Mouse (Mus musculus) c-Kit-negative CD71-positive TER-119-positive erythroid progenitor cells, embryonic 14.5 days (primary cell): ENCODE measurements around the gene Spata25.
"Not testable (repeated sequence)": the region's sequence is repeated elsewhere in the genome, so short reads cannot be mapped to it uniquely, and the experiment has no call there.

Experiments
- DNase-seq: peaks from one replicate; pipeline ENCODE4 v3.0.0-alpha.2; 2013; ENCODE audit warnings: low read depth, low spot score

The Spata25 gene

DNA sequence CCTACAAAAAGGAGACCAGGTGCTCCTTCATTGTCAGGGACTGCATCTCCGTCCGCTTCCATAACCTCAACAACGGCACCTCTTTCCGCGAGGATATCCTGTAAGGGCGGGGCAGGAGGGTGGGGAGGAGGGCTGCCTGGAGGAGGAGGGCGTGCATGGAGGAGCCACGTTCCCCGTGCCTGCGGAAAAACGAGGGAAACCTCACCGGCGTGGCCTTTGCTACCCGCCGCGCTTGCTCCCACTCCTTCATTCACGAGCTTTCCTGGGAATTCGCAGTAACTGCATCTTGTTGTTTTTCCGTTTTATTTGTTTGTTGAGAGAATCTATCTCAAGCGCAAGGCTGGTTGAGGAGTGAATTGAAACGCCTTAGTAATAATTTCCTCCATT, 23.0 kb downstream of the Spata25 start:
- DNase-seq, result no peak

DNA sequence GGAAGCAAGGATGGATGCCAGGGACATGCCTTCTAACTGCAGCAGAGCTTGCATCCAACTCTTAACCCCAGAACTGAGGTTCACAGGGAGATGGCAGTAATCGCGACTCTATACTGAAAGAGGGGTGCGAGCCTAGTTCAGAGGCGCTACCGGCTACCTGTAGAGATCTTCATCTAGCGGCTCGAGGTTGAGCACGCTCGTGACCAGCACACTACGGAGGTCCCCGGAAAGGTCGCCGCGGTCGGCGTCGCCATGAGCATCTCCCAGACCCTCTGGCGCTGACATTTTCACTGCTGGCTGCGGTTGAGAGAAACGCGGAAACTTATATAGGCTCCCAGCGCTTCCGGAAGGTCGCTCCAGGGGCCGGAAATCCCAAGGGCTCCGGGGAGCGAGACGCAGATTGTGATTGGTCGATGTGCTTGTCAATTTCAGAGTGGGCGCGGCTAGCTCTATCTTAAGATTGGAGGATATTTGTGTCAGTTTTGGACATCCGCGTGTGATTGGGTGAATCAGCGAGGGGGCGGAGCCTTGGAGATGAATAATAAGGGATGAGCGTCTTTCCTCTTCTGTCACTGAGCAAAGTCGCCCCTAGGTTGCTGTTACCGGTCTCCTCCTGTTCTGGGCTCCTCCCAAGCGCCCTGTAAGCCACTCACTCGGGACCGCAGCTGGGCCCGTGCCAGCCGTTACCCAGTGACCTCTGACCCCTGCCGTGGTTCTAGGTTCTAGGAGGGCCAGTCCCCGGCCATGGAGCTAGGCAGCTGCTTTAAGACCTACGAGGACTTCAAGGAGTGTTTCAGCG, 23.6 kb downstream of the Spata25 start, which contains the start of the genes Acot8 and Zswim3:
Gene Acot8, minus strand, starts transcription at position 350 of the 799 bp plus-strand sequence.
Gene Zswim3, plus strand, starts transcription at position 566 of the 799 bp plus-strand sequence.
- peak; percentile 100 for DNase-seq

DNA sequence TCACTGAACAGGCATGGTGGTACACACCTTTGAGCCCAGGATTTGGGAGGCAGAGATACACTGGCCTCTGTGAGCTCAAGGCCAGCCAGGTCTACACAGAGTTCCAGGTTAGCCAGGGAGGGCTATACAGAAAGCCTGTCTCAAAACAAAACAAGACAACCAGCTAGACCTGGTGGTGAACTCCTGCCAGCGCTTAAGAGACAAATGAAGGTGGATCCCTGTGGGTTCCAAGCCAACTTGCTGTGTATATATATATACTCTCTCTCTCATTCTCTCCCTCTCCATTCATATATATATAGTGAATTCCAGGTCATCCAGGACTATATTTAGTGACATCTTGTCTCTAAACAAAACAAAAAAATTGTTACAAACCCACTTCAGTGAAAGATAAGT, 24.4 kb downstream of the Spata25 start:
- no peak for DNase-seq

DNA sequence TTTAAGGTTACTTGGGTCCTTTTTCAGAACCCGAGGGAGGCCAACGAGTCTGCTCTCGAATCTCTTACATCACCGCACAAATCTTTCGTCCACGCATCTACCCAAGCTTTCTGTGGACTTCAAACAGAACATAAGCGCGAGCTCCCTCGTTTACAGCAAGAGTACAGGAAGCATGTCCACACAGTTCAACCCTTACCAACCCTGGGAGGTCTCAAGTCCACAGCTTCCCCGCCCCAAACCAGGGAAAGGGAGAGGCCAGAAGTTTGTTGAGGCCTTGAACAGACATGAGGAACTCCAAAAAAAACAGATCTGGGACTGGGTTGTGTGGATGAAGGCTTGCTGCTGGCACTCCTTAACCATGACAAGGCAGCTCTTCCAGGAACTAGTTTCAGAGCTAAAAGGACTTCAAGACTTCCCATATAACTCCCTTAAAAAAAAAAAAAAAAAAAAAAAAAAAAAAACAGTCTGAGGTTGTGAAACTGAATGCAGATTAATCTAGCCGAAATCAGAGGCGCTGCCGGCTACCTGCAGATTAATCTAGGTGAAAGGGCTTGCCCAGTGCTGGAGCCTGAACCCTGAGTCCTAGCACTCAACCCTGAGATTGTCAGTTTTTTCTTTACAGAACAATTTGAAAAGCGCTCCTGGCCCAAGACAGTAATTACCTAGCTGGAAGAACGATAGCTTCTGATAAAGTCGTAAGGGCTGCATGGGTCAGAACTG, 25.0 kb downstream of the Spata25 start:
- no peak for DNase-seq

DNA sequence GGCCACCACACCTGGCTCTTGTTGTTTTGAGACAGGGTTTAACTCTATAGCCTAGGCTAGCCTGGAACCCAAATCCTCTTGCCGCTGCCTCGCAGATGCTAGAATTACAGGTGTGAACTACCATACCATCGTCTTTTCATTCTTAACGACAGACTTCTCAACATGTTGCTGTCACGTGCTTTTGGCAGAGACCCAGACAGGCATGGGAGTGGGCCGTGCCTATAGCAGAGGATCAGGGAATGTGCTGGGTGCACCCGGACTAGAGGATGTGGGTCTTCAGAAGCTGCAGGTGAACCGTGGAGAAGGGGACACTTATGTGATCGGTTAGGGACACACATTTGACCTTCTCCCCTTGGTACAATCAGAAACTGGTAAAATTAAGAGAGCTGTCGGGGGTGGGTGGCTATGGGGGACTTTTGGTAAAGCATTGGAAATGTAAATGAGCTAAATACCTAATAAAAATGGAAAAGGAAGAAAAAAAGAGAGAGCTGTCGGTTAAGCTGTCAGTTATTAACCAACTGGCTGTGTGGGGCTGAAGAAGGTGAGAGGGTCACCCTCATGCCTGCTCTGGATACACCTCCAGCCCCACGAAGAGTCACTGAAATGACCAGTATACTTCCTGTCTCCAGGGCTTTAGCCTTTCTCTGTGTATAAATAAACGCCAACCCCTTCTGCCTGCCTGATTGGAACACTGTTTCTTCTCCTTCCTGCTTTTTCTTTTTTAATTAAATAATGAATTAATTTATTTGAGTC, 27.9 kb downstream of the Spata25 start:
- no peak for DNase-seq

DNA sequence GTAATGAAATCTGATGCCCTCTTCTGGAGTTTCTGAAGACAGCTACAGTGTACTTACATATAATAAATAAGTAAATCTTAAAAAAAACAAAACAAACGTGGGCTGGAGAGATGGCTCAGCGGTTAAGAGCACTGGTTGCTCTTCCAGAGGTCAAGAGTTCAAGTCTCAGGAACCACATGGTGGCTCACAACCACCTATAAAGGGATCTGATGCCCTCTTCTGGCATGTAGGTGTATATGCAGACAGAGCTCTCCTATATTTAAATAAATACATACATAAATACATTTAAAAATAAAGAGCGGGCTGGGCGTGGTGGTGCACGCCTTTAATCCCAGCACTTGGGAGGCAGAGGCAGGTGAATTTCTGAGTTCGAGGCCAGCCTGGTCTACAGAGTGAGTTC, 29.8 kb downstream of the Spata25 start:
- not testable (repeated sequence) for DNase-seq

DNA sequence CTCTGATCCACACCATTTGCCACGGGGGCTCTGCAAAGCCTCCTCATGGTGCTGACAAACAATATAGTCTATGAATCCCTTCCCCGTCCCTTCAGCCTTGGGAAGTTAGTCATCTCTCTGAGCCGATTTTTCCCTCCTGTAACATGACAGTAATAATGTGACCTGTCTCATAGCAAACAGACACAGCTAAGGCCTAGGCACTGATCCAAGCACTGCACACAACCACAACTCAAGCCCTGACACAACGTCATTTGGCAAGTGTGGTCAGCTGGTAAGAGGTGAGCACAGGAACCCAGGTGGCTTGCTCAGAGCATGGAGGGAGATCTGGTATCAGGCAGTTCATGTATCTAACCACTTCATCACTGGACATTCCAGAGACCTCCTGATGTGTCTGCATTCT, 32.5 kb downstream of the Spata25 start:
- DNase-seq, result no peak

DNA sequence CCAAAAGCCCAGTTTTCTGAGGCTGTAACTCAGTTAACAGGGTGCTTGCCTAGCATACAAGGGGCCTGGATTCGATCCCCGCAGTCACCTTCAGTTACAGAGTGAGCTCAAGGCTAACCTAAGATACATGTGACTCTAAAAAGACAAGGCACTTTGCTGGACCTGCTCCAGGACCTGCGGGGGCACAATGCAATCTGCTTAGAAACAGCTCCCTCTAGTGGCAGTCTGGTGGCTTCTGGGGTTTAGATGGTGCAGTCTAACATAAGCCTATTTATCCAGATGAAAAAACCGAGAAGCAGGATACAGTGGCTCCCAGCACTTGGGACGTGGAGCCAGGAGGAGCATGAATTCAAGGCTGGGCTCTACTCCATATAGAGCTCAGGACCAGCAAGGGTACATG, 34.0 kb downstream of the Spata25 start:
- DNase-seq, result peak; percentile 77

DNA sequence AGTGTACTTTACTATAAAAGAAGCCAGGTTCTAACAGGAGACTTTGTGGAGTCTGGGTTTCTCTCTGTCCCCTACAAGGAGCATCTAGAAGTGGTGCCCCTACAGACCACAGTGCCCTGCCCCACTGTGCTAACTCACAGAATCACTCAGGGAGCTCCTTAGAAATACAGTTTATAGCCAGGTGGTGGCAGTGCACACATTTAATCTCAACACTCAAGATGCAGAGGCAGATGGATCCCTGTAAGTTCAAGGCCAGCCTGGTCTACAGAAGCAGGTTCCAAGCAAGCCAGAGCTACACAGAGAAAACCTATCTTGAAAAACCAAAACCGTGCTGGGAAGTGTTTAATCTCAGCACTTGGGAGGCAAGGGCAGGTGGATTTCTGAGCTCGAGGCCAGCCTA, 34.6 kb downstream of the Spata25 start:
- no peak for DNase-seq

DNA sequence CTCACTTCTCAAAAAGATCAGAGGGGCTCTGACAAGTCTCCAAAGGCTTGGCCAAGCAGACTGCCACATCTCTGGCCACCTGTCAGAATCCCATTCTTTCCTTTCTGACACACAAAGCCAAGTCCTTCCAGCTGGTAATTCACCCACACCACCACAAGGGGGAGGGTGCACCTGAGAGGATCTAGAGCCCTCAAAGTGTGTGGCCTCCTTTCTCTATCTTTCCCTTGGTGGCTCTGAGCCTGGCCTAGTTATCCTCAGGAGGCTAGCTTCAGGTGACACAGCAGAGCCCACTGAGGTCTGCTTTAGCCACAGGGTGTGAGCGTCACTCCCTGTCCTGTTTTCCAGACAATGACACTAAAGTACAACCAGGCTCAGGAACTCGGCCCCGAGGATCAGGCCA, 35.1 kb downstream of the Spata25 start:
- DNase-seq, result no peak

DNA sequence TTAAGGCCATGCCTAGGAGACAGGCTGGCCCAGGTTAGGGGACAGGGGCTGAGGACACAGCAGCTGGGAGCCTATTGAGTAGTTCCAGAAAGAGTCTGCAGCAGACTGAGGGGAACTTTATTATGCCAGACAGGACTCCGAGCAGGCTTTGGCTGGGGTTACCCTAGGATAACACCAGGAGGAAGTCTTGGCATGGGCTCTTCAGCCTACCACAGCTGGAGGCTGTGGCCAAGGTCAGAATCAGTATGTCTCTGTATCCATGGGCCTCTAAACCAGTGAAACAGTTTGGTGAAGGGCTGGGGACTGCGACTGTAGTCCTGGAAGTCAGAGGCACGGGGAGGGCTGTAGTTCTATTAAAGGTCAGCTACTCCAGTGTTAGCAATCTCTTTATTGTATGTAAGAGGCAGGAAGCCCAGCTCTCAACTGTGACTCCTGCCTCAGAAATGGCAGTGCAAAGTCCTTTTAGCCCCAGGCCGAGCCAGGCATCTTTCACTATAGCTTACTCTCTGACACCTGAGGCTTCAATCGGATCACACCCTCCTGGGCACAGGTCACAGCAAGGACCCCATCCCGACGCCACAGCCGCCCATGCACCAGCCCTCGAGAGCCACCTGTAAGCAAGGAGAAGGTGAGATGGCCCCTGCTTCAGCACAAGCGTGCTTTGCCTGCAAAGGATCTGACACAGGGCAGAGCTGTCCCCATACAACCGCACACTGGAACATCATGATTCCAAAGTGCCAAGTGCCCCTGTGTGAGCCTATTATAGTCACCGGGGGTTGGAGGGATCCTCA, 35.7 kb downstream of the Spata25 start:
- no peak for DNase-seq

DNA sequence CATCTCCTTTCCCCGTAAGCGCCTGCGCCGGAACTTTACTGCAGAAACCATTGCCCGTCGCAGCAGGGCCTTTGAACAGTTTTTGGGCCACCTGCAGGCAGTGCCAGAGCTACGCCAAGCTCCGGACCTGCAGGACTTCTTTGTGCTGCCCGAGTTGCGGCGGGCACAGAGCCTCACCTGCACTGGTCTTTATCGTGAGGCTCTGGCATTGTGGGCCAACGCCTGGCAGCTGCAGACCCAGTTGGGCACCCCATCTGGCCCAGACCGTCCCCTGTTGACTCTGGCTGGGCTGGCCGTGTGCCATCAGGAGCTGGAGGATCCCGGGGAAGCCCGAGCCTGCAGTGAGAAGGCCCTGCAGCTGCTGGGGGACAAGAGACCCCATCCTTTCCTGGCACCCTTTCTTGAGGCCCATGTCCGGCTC, 36.5 kb downstream of the Spata25 start:
- no peak for DNase-seq

DNA sequence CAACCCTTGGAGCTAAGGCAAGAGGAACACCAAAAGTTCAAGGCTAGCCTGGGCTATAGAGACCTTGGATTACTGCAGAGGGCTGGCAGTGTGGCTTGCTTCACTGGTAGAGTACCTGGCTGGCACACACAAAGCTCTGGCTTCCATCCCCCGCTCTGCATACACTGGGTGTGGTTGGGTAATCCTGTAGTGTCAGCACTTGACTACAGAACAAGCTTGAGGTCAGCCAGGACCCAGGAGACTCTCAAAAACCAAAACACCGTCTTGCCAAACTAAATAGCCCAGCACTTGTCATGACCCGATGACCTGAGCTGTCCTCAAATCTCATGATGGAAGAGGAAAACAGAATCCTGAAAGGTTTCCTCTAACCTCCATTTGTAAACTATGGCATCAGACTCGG, 37.9 kb downstream of the Spata25 start:
- DNase-seq, result no peak

DNA sequence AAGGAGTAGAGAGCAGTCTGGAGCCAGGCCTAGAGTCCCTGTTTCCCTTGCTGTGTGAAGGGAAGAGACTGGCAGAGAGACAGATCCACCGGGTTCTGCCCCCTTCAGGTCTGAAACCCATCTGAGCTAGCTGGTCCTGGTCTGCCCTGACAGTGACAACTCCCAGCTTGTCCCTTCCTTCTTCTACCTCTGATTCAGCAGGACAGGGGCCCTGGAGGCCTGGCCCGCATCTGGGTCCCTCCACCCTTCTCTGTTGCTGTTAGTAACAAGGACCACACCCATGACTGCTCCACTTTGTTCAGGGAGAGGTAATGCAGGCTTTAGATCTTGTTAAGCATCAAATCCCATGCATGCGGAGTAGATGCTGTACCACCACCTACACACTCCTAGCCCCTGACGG, 39.9 kb downstream of the Spata25 start:
- DNase-seq, result no peak

DNA sequence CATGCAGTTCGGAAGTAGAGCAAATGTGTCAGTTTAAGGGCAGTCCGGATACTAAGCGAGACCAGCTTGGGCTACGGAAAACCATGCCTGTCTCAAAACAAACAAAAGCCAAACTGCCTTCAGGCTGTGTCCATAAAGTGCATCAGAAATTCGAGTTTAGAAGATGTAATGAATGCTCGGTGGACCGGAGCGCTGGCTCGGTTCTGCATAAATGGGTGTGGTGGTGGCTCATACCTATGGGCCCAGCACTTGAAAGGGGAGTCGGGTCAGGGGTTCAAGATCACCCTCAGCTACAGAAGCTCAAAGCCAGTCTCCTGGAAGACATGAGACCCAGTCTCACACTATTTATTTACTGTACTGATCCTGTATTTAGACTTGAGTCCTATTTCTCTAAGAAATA, 40.6 kb downstream of the Spata25 start:
- DNase-seq, result no peak

DNA sequence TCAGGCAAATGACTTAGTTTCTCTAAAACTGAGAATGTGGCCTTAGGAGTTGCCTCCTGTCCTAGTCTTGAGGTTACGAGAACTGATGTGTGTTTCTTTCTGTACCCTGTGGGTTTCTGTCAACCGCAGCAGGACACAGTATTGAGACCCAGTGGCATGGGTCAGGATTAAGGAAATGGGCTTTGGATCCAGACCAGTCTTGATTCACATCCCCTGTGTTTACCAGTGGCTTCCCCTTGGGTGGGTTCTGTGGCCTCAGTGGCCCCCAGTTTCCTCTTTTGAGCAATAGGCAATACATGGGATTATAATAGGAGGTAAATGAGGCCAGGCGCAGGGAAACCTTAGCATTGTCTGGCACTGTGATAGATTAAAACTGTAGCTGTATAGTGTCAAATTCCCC, 41.3 kb downstream of the Spata25 start:
- no peak for DNase-seq

DNA sequence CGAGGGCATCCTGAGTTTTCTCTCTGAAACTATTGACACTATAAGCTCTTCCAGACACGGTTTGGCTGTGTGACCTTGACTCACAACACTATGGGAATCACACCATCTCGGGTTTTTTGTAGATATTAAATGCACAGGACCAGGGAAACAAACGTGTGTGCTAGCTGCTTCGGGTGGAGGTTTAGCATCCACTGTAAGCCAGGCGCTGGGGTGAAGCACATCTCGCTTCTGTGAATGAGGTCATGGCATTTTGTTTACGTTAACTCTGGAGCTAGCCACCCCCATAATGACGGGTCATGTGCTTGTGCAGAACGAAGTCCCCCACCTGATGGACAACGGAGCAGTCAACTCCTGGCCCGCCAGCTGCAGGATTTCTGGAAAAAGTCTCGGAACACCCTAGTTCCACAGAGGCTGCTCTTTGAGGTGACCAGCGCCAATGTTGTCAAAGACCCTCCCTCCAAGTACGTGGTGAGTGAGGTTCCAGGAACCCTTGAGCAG, 41.9 kb downstream of the Spata25 start:
- no peak for DNase-seq

DNA sequence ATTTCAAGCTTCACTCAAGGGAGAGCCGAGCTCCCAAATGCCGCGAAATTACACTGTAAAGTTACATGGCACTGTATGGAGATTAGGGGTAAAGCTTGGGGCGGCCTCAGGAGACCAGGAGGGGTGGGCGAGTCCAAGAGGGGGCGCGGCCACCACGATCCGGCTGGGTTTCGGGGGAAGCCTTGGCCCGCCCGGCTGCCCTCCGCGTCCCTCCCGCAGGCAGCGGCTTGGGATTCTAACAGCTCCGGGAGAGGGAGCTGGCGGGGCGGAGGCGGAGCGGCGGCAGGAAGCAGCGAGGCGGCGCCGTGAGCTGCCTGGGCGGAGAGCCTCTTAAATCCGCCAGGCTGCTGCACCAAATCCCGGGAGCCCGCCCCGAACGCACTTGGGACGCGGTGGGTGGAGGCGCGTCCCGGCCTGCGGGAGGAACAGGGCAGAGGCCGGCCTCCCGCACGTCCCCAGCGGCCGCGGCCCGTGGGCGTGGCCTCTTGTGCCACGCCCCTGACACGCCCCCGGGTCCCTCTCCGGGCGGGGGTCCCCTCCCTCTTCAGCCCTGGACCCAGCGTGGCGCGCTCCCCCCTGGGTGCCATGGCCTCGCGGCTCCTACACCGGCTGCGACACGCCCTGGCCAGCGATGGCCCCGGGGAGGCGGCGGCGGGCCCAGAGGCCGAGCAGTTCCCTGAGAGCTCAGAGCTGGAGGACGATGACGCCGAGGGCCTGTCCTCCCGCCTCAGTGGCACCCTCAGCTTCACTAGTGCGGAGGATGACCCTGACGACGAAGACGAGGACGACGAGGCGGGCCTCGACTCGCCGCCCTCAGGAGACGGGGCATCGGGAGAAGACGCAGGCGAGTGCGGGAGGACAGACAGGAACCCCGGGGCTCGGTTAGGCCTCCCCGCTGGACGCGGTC, 42.6 kb downstream of the Spata25 start, which contains the start of gene Snx21:
Gene Snx21, plus strand, starts transcription at position 343 of the 907 bp plus-strand sequence.
- peak; percentile 68 for DNase-seq

DNA sequence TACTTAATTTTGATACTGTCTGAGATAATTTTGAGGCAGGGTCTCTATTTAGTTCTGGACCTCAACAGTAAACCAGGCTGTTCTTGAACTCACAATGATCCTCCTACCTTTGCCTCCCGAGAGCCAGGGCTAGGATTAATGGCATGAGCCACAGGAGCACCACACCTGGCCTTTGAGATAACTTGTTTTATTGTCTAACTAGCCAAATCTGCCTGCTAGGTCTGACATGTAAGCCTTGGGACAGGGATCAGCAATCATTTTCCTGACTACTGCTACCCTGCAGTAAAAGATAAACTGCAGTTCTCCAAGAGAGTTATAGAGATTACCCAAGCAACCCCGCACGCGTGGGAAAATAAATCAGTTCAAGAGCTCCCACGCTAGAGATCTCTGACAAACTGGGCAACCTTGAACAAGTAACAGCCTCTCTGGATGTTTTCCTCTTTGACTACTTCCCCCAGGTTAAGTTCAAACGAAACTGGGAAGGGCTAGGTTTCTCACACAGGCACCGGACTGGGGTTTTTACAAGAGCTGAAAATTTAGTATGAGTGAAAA, 43.4 kb downstream of the Spata25 start:
- no peak for DNase-seq
